Mouse (Mus musculus) retina, adult 2 months (tissue): ENCODE data around the gene Btbd6.
A peak's percentile ranks its signal among the peaks of the same experiment; 100 is the strongest.

ENCODE experiments used
- DNase-seq: peaks from one replicate; pipeline ENCODE4 v3.0.0-alpha.2; 2012; ENCODE audit warnings: low read depth, low spot score

Btbd6 gene

DNA sequence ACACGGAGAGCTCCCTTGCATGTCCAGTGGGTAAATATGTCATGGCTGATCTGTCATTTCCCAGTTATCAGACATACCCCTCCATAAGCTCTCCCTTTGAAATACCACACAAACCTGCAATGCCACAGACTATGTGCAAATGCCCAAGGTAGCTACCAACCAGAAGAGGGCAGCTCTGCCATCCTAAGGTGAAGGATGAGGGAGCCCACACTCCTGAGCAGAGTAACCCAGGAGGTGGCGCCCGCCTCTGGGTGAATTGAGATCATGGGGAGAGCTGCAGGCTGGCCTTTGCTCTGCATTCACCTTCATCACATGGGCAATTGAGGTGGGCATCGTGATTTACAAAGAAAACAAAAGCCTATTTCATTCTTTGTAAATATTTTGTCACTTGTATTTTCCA lies 28.7 kb downstream of the Btbd6 start:
- DNase-seq: no peak

- DNase-seq: no peak
Observed at GRCm38 (mm10) chr12:113011702-113012360, 35.5 kb downstream of the Btbd6 start.

DNA sequence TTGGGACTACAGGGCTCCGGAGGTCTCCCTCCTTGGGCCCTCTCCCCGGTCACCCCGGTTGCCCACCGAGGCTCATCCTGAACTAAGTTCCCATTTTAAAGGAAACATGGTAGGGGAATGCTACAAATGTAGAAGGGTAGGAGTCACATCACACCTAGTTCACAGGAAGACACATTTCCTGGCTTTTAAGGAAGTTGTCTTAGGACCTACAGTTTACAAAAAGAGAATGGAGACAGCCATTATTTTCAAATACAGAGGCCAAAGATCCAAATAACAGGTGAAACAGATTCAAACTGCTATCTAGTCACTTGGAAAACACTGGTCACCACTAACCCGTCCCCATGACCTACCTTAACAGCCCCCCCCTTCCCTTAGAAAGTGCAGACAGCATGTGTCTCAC lies 36.2 kb downstream of the Btbd6 start:
- DNase-seq: no peak

GRCm38 (mm10) chr12:113013021-113013491 lies 36.8 kb downstream of the Btbd6 start:
- DNase-seq: no peak

DNA sequence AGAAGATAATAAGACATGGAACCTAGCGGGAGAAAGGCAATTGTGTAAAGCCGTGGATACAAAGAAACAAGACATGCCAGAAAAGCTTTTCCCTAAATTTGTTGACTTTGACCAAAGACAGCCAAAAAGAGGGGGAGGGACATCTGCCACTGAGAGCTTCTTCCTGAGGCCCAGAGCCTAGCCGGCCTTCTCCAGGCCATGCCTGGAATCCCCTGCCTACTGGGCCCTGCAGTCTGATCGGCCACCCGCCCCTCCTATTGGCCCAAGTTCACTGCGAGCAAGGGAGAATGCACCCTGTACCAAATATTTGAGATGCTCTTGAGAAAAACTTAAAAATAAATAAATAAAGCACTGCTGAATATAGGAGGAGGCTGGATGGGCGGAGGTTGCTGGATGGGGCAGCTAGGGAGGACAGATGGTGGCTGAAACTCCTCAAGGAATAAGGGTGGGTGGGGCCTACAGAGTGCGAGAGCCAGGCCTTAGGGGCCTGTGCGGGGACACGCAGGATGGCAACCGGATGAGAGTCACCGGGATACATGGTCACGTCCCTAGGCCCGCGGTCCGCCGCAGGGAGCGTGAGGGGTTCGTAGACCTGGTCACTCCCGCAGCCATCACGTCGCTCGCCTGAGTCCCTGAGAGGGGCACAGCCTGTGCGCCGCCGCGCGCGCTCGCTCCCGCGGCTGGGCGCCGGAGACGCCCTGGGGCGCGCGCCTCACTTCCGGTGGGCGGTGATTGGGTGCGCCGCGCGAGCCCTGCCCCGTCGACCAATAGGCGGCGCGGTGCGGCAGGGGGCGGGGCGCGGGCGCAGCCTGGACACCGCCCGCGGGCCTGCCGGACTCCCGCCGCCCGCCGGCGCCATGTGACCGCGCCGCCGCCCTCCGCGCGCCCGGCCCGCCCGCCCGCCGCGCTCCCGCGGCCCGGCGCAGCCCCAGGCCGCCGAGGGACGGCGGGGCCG lies 37.6 kb downstream of the Btbd6 start, which contains the start of gene Pacs2:
Gene Pacs2 (plus strand): TSS at position 905 of the 955 bp plus-strand sequence.
- DNase-seq: peak; percentile 91

GRCm38 (mm10) chr12:113014561-113015556 lies 38.6 kb downstream of the Btbd6 start:
- no peak for DNase-seq

GRCm38 (mm10) chr12:113015956-113016355 lies 39.7 kb downstream of the Btbd6 start:
- DNase-seq: no peak

- DNase-seq: no peak
Observed at GRCm38 (mm10) chr12:113016976-113017375, 40.7 kb downstream of the Btbd6 start.

GRCm38 (mm10) chr12:113017429-113017984 lies 41.2 kb downstream of the Btbd6 start:
- no peak for DNase-seq

- no peak for DNase-seq
Observed at GRCm38 (mm10) chr12:113018763-113019162, 42.5 kb downstream of the Btbd6 start.

DNA sequence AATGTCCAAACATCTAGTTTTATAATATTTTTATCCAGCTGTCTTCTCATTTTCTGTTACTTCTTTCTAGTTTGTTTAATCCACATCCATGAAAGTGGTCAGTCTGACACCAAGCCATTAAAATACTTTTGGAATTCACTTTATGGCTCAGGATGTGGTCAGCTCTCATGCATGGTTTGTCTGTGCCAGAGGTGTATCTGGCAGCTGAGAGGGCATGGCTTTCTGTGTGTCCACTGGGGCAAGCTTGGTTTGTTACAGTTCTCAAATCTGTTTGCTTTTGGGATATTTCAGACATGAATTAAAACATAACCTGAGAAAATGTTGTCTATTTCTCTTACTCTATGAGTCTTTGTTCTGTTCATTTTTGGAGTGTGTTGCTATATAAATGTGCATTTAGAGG lies 45.2 kb downstream of the Btbd6 start:
- DNase-seq: no peak

DNA sequence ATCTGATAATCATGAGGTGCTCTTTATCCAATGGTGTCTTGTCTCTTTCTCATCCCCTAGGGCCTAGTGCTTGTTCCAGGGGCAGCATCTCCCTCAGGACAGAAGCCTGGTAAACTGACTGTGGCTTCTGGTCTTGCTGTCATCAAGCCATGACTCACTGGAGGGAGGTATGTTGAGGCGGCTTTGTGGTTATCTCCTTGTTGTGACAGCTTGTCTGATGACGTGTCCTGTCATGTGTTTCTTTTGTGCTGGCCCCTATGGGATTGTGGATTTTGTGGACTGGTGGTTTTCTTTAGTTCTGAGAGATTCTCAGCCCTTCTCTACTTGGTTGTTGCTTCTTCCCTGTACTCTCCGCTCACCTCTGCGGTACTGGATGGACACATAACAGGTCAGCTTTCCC lies 46.8 kb downstream of the Btbd6 start:
- no peak for DNase-seq

GRCm38 (mm10) chr12:113026557-113026956 lies 50.3 kb downstream of the Btbd6 start:
- DNase-seq: no peak

- DNase-seq: no peak
Observed at GRCm38 (mm10) chr12:113027495-113027894, 51.2 kb downstream of the Btbd6 start.

DNA sequence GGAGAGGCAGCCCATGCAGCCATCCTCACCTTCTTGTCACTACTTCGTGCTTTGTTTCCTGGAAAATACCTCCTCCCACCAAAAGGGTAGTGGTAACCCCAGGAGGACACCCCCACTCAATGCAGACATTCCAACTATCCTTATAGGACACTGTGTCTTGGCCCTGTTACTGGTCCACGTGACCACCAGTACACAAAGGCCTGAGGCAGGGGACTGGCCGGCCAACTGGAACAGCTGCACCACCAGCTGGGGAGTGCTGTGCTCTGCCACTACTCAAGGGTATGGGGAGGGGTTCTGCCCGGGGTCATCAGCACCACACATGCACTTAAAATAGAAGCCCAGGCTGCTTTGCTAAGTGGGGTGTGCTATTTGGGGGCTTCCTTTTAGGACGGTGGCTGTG lies 51.8 kb downstream of the Btbd6 start:
- DNase-seq: no peak
